Comparison of ENCODE assay signal across 34 mouse cellular contexts in genomic region chrX:114728211-114728610, GRCm38 (mm10).
A peak's percentile ranks its signal among the peaks of the same experiment; 100 is the strongest.
DNase-seq lines count a peak whose midpoint lies in the region; ATAC-seq lines count a peak whose summit lies in the region.
"Had no signal": no experiment of that assay in that cellular context is flagged by ENCODE, and none has a peak within 500 bp of the region (broad histone marks: within the 10 kb centered on the region; RNA-seq: fewer than 3 reads in every experiment).

No protein-coding gene starts in this region.

- no peaks in the 10 kb centered on the region for H3K27me3 ChIP-seq in embryonic facial prominence, embryonic 11.5 days (ENCODE audit: control insufficient read depth, insufficient read depth, low read length)
- no peaks in the 10 kb centered on the region for H3K27me3 ChIP-seq in embryonic facial prominence, embryonic 10.5 days (replicated peaks; ENCODE audit: low read depth, poor library complexity, severe bottlenecking)
- H3K27me3 ChIP-seq in midbrain, embryonic 14.5 days (ENCODE audit: control insufficient read depth, insufficient read depth, low read length): no peaks in the 10 kb centered on the region
- no peaks in the 10 kb centered on the region for H3K27me3 ChIP-seq in midbrain, embryonic 10.5 days (ENCODE audit: low read depth, poor library complexity, severe bottlenecking)
- no peaks in the 10 kb centered on the region for H3K27me3 ChIP-seq in forebrain, embryonic 15.5 days
- H3K27me3 ChIP-seq: embryonic facial prominence, embryonic 13.5 days; heart, embryonic 15.5 days; hindbrain, embryonic 13.5 days; limb, embryonic 15.5 days; liver, embryonic 13.5 days; megakaryocyte, embryonic 14.5 days; midbrain, embryonic 13.5 days; neural tube, embryonic 12.5 days; Patski; stomach, embryonic 15.5 days had no signal

- WGBS in embryonic facial prominence, embryonic 11.5 days: 75% methylated on average over 1 of the region's 1 CpGs
- WGBS in embryonic facial prominence, embryonic 10.5 days: 87% methylated on average over 1 of the region's 1 CpGs
- WGBS in midbrain, embryonic 14.5 days: 77% methylated on average over 1 of the region's 1 CpGs
- WGBS in midbrain, embryonic 10.5 days: 82% methylated on average over 1 of the region's 1 CpGs
- WGBS in forebrain, embryonic 15.5 days: 60% methylated on average over 1 of the region's 1 CpGs

- no peak overlapping the region for H3K4me2 ChIP-seq in embryonic facial prominence, embryonic 11.5 days (ENCODE audit: low read depth, low read length)
- no peak overlapping the region for H3K4me2 ChIP-seq in midbrain, embryonic 14.5 days (ENCODE audit: low read length)
- no peak overlapping the region for H3K4me2 ChIP-seq in forebrain, embryonic 15.5 days (replicated peaks)
- H3K4me2 ChIP-seq: embryonic facial prominence, embryonic 13.5 days; heart, embryonic 15.5 days; hindbrain, embryonic 13.5 days; limb, embryonic 15.5 days; liver, embryonic 13.5 days; midbrain, embryonic 13.5 days; neural tube, embryonic 12.5 days; stomach, embryonic 15.5 days had no signal

- H3K9me3 ChIP-seq in embryonic facial prominence, embryonic 11.5 days (replicated peaks; ENCODE audit: control insufficient read depth, low read length): no peaks in the 10 kb centered on the region
- no peaks in the 10 kb centered on the region for H3K9me3 ChIP-seq in embryonic facial prominence, embryonic 10.5 days
- no peaks in the 10 kb centered on the region for H3K9me3 ChIP-seq in midbrain, embryonic 14.5 days (ENCODE audit: control insufficient read depth, low read length)
- H3K9me3 ChIP-seq in midbrain, embryonic 10.5 days (replicated peaks): no peaks in the 10 kb centered on the region
- no peaks in the 10 kb centered on the region for H3K9me3 ChIP-seq in forebrain, embryonic 15.5 days
- H3K9me3 ChIP-seq: embryonic facial prominence, embryonic 13.5 days; heart, embryonic 10.5 days; heart, embryonic 15.5 days; hindbrain, embryonic 13.5 days; limb, embryonic 10.5 days; limb, embryonic 15.5 days; liver, embryonic 13.5 days; megakaryocyte, embryonic 14.5 days; midbrain, embryonic 13.5 days; neural tube, embryonic 12.5 days; stomach, embryonic 15.5 days had no signal

- H3K27ac ChIP-seq in embryonic facial prominence, embryonic 11.5 days (replicated peaks; ENCODE audit: low read depth, low read length): no peak overlapping the region
- no peak overlapping the region for H3K27ac ChIP-seq in embryonic facial prominence, embryonic 10.5 days (replicated peaks)
- no peak overlapping the region for H3K27ac ChIP-seq in midbrain, embryonic 14.5 days (replicated peaks; ENCODE audit: low read depth, low read length)
- H3K27ac ChIP-seq in midbrain, embryonic 10.5 days (replicated peaks): no peak overlapping the region
- H3K27ac ChIP-seq in forebrain, embryonic 15.5 days (replicated peaks): no peak overlapping the region
- H3K27ac ChIP-seq: embryonic facial prominence, embryonic 13.5 days; heart, embryonic 10.5 days; heart, embryonic 15.5 days; hindbrain, embryonic 13.5 days; limb, embryonic 10.5 days; limb, embryonic 15.5 days; liver, embryonic 13.5 days; midbrain, embryonic 13.5 days; neural tube, embryonic 12.5 days; stomach, embryonic 15.5 days had no signal

- H3K9ac ChIP-seq in embryonic facial prominence, embryonic 11.5 days (replicated peaks; ENCODE audit: low read length): no peak overlapping the region
- H3K9ac ChIP-seq in midbrain, embryonic 14.5 days (replicated peaks; ENCODE audit: low read length): no peak overlapping the region
- no peak overlapping the region for H3K9ac ChIP-seq in forebrain, embryonic 15.5 days (replicated peaks)
- H3K9ac ChIP-seq: embryonic facial prominence, embryonic 13.5 days; forebrain, postnatal 0 days; heart, embryonic 15.5 days; hindbrain, embryonic 13.5 days; limb, embryonic 15.5 days; liver, embryonic 13.5 days; midbrain, embryonic 13.5 days; neural tube, embryonic 12.5 days; stomach, embryonic 15.5 days had no signal

- DNase-seq in embryonic facial prominence, embryonic 11.5 days (ENCODE audit: low spot score): peak; percentile 4
- DNase-seq in embryonic facial prominence, embryonic 10.5 days (ENCODE audit: low spot score): no peak
- peak; percentile 43 for DNase-seq in midbrain, embryonic 14.5 days
- no peak for DNase-seq in midbrain, embryonic 10.5 days (ENCODE audit: low spot score)
- peak; percentile 9 for DNase-seq in MEL-GATA-1-ER (ENCODE audit: extremely low read depth, low read depth)
- peak; percentile 4 for DNase-seq in retina, embryonic 14.5 days (ENCODE audit: low spot score)
- DNase-seq in right cerebral cortex, postnatal 14 days: no peak
- DNase-seq: adrenal gland, postnatal 14 days; B cell, adult 2 months; cerebellum, adult 18-20 months; cerebellum, postnatal 10 days; forebrain, postnatal 0 days; gastrocnemius, postnatal 10 days; heart, postnatal 36 days; kidney, adult 11 months; kidney, postnatal 36 days; liver, embryonic 13.5 days; lung, adult 18-20 months; lung, postnatal 4 days had no signal

- H3K36me3 ChIP-seq in embryonic facial prominence, embryonic 11.5 days (replicated peaks; ENCODE audit: control insufficient read depth, insufficient read depth, low read depth, low read length): no peaks in the 10 kb centered on the region
- no peaks in the 10 kb centered on the region for H3K36me3 ChIP-seq in embryonic facial prominence, embryonic 10.5 days (replicated peaks)
- no peaks in the 10 kb centered on the region for H3K36me3 ChIP-seq in midbrain, embryonic 14.5 days (ENCODE audit: control insufficient read depth, insufficient read depth, low read length)
- no peaks in the 10 kb centered on the region for H3K36me3 ChIP-seq in midbrain, embryonic 10.5 days
- H3K36me3 ChIP-seq in forebrain, embryonic 15.5 days: no peaks in the 10 kb centered on the region
- H3K36me3 ChIP-seq: embryonic facial prominence, embryonic 13.5 days; heart, embryonic 10.5 days; heart, embryonic 15.5 days; hindbrain, embryonic 13.5 days; limb, embryonic 10.5 days; limb, embryonic 15.5 days; liver, embryonic 13.5 days; midbrain, embryonic 13.5 days; neural tube, embryonic 12.5 days; stomach, embryonic 15.5 days had no signal

- no peak for ATAC-seq in embryonic facial prominence, embryonic 11.5 days (replicated peaks; ENCODE audit: insufficient number of reproducible peaks, low FRiP score, low TSS enrichment, low read depth)
- no peak for ATAC-seq in midbrain, embryonic 14.5 days (ENCODE audit: low FRiP score, low TSS enrichment)
- ATAC-seq in forebrain, embryonic 15.5 days (replicated peaks): no peak
- ATAC-seq: forebrain, postnatal 0 days; inflammation-experienced regulatory T-cells, adult 6 months; lung, postnatal 0 days; midbrain, embryonic 13.5 days; Patski had no signal

- no peak overlapping the region for H3K4me3 ChIP-seq in embryonic facial prominence, embryonic 11.5 days (ENCODE audit: low read depth, low read length)
- H3K4me3 ChIP-seq in embryonic facial prominence, embryonic 10.5 days: no peak overlapping the region
- H3K4me3 ChIP-seq in midbrain, embryonic 14.5 days (replicated peaks; ENCODE audit: low read depth, low read length): no peak overlapping the region
- H3K4me3 ChIP-seq in midbrain, embryonic 10.5 days: no peak overlapping the region
- no peak overlapping the region for H3K4me3 ChIP-seq in forebrain, embryonic 15.5 days
- H3K4me3 ChIP-seq: embryonic facial prominence, embryonic 13.5 days; erythroblast, embryonic 14.5 days; heart, embryonic 10.5 days; heart, embryonic 15.5 days; hindbrain, embryonic 13.5 days; limb, embryonic 10.5 days; limb, embryonic 15.5 days; liver, embryonic 13.5 days; megakaryocyte, embryonic 14.5 days; midbrain, embryonic 13.5 days; neural tube, embryonic 12.5 days; stomach, embryonic 15.5 days had no signal

- no peaks in the 10 kb centered on the region for H3K4me1 ChIP-seq in embryonic facial prominence, embryonic 11.5 days (ENCODE audit: control insufficient read depth, insufficient read depth, low read length)
- no peaks in the 10 kb centered on the region for H3K4me1 ChIP-seq in embryonic facial prominence, embryonic 10.5 days
- no peaks in the 10 kb centered on the region for H3K4me1 ChIP-seq in midbrain, embryonic 14.5 days (ENCODE audit: control insufficient read depth, insufficient read depth, low read length)
- H3K4me1 ChIP-seq in midbrain, embryonic 10.5 days: no peaks in the 10 kb centered on the region
- H3K4me1 ChIP-seq in forebrain, embryonic 15.5 days: no peaks in the 10 kb centered on the region
- H3K4me1 ChIP-seq: embryonic facial prominence, embryonic 13.5 days; heart, embryonic 10.5 days; heart, embryonic 15.5 days; hindbrain, embryonic 13.5 days; limb, embryonic 10.5 days; limb, embryonic 15.5 days; liver, embryonic 13.5 days; midbrain, embryonic 13.5 days; neural tube, embryonic 12.5 days; stomach, embryonic 15.5 days had no signal

Comparison
In these comparisons a context has a peak if more than half of its experiments do, and no peak if none do; other contexts are left out.
1. DNase-seq: peak in embryonic facial prominence, embryonic 11.5 days (single experiment), midbrain, embryonic 14.5 days (single experiment), MEL-GATA-1-ER (single experiment) and retina, embryonic 14.5 days (single experiment); none in embryonic facial prominence, embryonic 10.5 days (single experiment), midbrain, embryonic 10.5 days (single experiment) and right cerebral cortex, postnatal 14 days (single experiment).